Mouse (Mus musculus): ENCODE measurements around the gene Dnmt1. TPM values are rescaled to one million over a fixed set of nuclear protein-coding genes. Genes with fewer than 3 reads are reported as not detected.

The Dnmt1 gene
- polyA plus RNA-seq, 2 experiments, result 43.1 to 55.9 TPM

- Histone ChIP-seq H3K36me3 (replicated peaks; ENCODE audit: control insufficient read depth, insufficient read depth, low read depth) (peaks cover 4% of the 10 kb centered on the region), H3K27ac (peak overlapping the region; percentile 26), H3K9me3 (ENCODE audit: control insufficient read depth, low read length) (no peaks in the 10 kb centered on the region), H3K4me1 (replicated peaks; ENCODE audit: control insufficient read depth in 2 of 2, insufficient read depth in 2 of 2, low read length in 1 of 2) (peaks cover 12 to 30% of the 10 kb centered on the region in 2 experiments; a peak in 3 of 4 replicates), H3K4me2 (ENCODE audit: low read depth) (peak overlapping the region; percentile 89), H3K9ac (replicated peaks) (peak overlapping the region; percentile 95), H3K27me3 (ENCODE audit: control insufficient read depth, insufficient read depth, low read length) (no peaks in the 10 kb centered on the region), H3K4me3 (ENCODE audit: insufficient read depth in 1 of 2, low read depth in 2 of 2, low read length in 2 of 2) (peak overlapping the region; percentile 86 to 91)
- DNase-seq (ENCODE audit: low read depth in 3 of 3, low spot score in 3 of 3), result no peak
- under 1% methylated on average over 17 of the region's 17 CpGs for WGBS (ENCODE audit: insufficient replicate concordance)
- no peak for TF ChIP-seq CTCF (IDR thresholded peaks at IDR 0.05; ENCODE audit: low read depth)
- no peak for TF ChIP-seq EP300 (IDR thresholded peaks at IDR 0.05; ENCODE audit: low read depth)
- ATAC-seq (ENCODE audit: insufficient read depth), result peak; percentile 38
Observed at GRCm38 (mm10) chr9:20951966-20952519, 7.6 kb downstream of the Dnmt1 start.

DNA sequence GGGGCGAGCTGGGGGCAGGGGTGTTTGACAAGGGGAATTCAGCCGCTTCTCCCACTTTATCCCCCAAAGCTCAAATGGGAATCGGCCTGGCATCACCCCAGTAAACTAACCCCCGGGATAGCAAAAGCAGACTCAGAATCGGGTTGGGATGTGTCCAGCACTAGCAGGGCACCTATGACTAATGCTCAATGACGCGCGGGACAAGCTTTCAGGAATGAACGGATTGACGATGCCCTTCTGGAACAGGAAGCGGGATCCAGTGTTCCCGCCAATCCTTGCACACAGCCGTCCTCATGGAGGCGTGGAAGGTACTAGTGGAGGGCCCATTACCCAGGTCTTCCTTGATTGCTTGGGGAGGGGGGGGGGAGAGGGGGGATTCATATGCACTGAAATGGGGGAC lies 8.2 kb downstream of the Dnmt1 start:
- Histone ChIP-seq H3K27ac (peak overlapping the region; percentile 26), H3K36me3 (replicated peaks; ENCODE audit: control insufficient read depth, insufficient read depth, low read depth) (peaks cover 4% of the 10 kb centered on the region), H3K4me3 (ENCODE audit: insufficient read depth in 1 of 2, low read depth in 2 of 2, low read length in 2 of 2) (peak overlapping the region; percentile 86 to 91), H3K4me1 (replicated peaks; ENCODE audit: control insufficient read depth in 2 of 2, insufficient read depth in 2 of 2, low read length in 1 of 2) (peaks cover 12 to 33% of the 10 kb centered on the region in 2 experiments; a peak in 3 of 4 replicates), H3K27me3 (ENCODE audit: control insufficient read depth, insufficient read depth, low read length) (no peaks in the 10 kb centered on the region), H3K4me2 (ENCODE audit: low read depth) (peak overlapping the region; percentile 89), H3K9me3 (ENCODE audit: control insufficient read depth, low read length) (no peaks in the 10 kb centered on the region), H3K9ac (replicated peaks) (peak overlapping the region; percentile 95)
- ATAC-seq (ENCODE audit: insufficient read depth) (no peak), DNase-seq (ENCODE audit: low read depth in 3 of 3, low spot score in 3 of 3) (no peak)
- 11% methylated on average over 14 of the region's 14 CpGs for WGBS (ENCODE audit: insufficient replicate concordance)
- TF ChIP-seq CTCF (IDR thresholded peaks at IDR 0.05; ENCODE audit: low read depth) (no peak), EP300 (IDR thresholded peaks at IDR 0.05; ENCODE audit: low read depth) (no peak)

DNA sequence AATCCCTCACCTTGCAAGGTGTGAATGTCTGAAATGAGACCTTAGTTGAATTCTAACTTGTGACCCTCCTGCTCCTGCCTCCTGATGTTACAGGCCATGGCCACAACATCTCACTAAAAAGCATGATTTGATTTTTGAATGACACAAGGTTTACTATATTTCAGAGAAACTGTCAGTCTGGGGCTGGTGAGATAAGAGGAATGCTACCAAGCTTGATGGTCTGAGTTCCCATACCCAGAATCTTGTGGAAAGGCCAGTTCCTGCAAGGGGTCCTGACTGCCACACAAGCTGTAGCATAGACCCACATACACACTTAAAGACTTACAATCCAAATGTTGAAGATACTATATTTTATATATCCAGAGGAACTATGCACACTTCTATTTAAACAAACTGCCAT lies 9.3 kb downstream of the Dnmt1 start:
- peak overlapping the region in 1 of 2 experiments; percentile 91; a peak in 3 of 4 replicates for H3K4me3 ChIP-seq (ENCODE audit: insufficient read depth in 1 of 2, low read depth in 2 of 2, low read length in 2 of 2)
- peaks cover 4% of the 10 kb centered on the region for H3K36me3 ChIP-seq (replicated peaks; ENCODE audit: control insufficient read depth, insufficient read depth, low read depth)
- H3K9ac ChIP-seq (replicated peaks), result peak overlapping the region; percentile 95
- H3K27ac ChIP-seq, result no peak overlapping the region
- H3K9me3 ChIP-seq (ENCODE audit: control insufficient read depth, low read length), result no peaks in the 10 kb centered on the region
- no peak for ATAC-seq (ENCODE audit: insufficient read depth)
- DNase-seq (ENCODE audit: low read depth in 3 of 3, low spot score in 3 of 3), result no peak
- no peaks in the 10 kb centered on the region for H3K27me3 ChIP-seq (ENCODE audit: control insufficient read depth, insufficient read depth, low read length)
- H3K4me2 ChIP-seq (ENCODE audit: low read depth), result peak overlapping the region; percentile 89
- TF ChIP-seq CTCF (IDR thresholded peaks at IDR 0.05; ENCODE audit: low read depth), result no peak
- TF ChIP-seq EP300 (IDR thresholded peaks at IDR 0.05; ENCODE audit: low read depth), result no peak
- peaks cover 12 to 35% of the 10 kb centered on the region in 2 experiments; a peak in 3 of 4 replicates for H3K4me1 ChIP-seq (replicated peaks; ENCODE audit: control insufficient read depth in 2 of 2, insufficient read depth in 2 of 2, low read length in 1 of 2)

DNA sequence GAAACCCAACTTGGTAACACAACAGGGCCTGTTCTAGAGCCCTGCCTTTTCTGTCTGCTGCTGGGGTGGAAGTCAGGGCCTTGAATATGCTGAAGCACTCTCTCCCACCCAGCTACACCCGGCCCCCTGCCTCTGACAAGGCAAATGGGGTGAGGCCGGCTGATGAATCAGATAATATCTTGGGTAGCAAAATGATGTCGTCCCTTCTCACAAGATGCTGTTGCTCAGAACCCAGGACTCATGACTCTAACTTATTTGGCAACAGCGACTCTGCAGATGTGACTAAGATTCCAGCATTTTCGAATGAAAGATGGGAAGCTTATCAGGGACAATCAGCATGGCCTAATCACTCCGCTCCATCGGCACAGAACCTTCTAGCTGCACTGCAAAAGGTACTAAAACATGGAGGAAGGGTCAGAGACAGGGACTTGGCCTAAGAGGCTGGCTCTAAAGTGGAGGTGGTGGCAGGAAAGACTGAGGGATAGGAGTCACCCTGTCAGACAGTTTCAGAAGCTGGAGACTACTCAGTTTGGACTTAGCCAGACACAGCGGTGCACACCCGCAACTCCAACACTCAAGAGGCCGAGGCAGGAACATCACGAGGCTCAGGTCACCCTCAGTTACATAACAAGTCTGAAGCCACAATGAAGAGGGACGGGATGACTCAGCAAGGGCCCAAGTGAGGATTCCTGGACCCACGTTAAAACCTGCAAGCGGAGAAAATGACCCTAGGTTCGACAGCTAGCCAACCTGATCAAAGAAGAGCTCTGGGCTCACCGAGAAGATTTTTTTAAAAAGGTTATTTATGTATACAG lies 13.4 kb downstream of the Dnmt1 start:
- Histone ChIP-seq H3K27ac (no peak overlapping the region), H3K36me3 (replicated peaks; ENCODE audit: control insufficient read depth, insufficient read depth, low read depth) (peaks cover 21% of the 10 kb centered on the region), H3K4me2 (ENCODE audit: low read depth) (no peak overlapping the region), H3K9ac (replicated peaks) (no peak overlapping the region; the same call in 1 of the 2 replicates), H3K4me1 (replicated peaks; ENCODE audit: control insufficient read depth in 2 of 2, insufficient read depth in 2 of 2, low read length in 1 of 2) (peaks cover 11 to 33% of the 10 kb centered on the region in 2 experiments; a peak in 3 of 4 replicates), H3K4me3 (ENCODE audit: insufficient read depth in 1 of 2, low read depth in 2 of 2, low read length in 2 of 2) (no peak overlapping the region), H3K27me3 (ENCODE audit: control insufficient read depth, insufficient read depth, low read length) (no peaks in the 10 kb centered on the region), H3K9me3 (ENCODE audit: control insufficient read depth, low read length) (no peaks in the 10 kb centered on the region)
- no peak for DNase-seq (ENCODE audit: low read depth in 3 of 3, low spot score in 3 of 3)
- WGBS (ENCODE audit: insufficient replicate concordance), result 66% methylated on average over 16 of the region's 16 CpGs
- no peak for ATAC-seq (ENCODE audit: insufficient read depth)
- TF ChIP-seq EP300 (IDR thresholded peaks at IDR 0.05; ENCODE audit: low read depth) (no peak), CTCF (IDR thresholded peaks at IDR 0.05; ENCODE audit: low read depth) (no peak)

- no peak overlapping the region for H3K27ac ChIP-seq
- H3K4me1 ChIP-seq (replicated peaks; ENCODE audit: control insufficient read depth in 2 of 2, insufficient read depth in 2 of 2, low read length in 1 of 2), result peaks cover 5 to 21% of the 10 kb centered on the region in 2 experiments; a peak in 2 of 4 replicates
- ATAC-seq (ENCODE audit: insufficient read depth) (no peak), DNase-seq (ENCODE audit: low read depth in 3 of 3, low spot score in 3 of 3) (no peak)
- no peak overlapping the region for H3K4me3 ChIP-seq (ENCODE audit: insufficient read depth in 1 of 2, low read depth in 2 of 2, low read length in 2 of 2)
- WGBS (ENCODE audit: insufficient replicate concordance), result 66% methylated on average over 4 of the region's 4 CpGs
- no peaks in the 10 kb centered on the region for H3K27me3 ChIP-seq (ENCODE audit: control insufficient read depth, insufficient read depth, low read length)
- peaks cover 33% of the 10 kb centered on the region for H3K36me3 ChIP-seq (replicated peaks; ENCODE audit: control insufficient read depth, insufficient read depth, low read depth)
- TF ChIP-seq CTCF (IDR thresholded peaks at IDR 0.05; ENCODE audit: low read depth) (no peak), EP300 (IDR thresholded peaks at IDR 0.05; ENCODE audit: low read depth) (no peak)
- H3K4me2 ChIP-seq (ENCODE audit: low read depth), result no peak overlapping the region
- H3K9me3 ChIP-seq (ENCODE audit: control insufficient read depth, low read length), result no peaks in the 10 kb centered on the region
- H3K9ac ChIP-seq (replicated peaks), result no peak overlapping the region
Observed at GRCm38 (mm10) chr9:20944697-20945370, 14.9 kb downstream of the Dnmt1 start.
